Comparison of ENCODE assay signal across 20 mouse cellular contexts in genomic region chr7:34555196-34555595, GRCm38 (mm10).
DNase-seq lines count a peak whose midpoint lies in the region; ATAC-seq lines count a peak whose summit lies in the region.
"Had no signal": no experiment of that assay in that cellular context is flagged by ENCODE, and none has a peak within 500 bp of the region (broad histone marks: within the 10 kb centered on the region; RNA-seq: fewer than 3 reads in every experiment).

No protein-coding gene starts in this region.

- H3K9me3 ChIP-seq in lung, embryonic 16.5 days (ENCODE audit: control insufficient read depth, low read length) = no peaks in the 10 kb centered on the region; the same call in 1 of the 2 replicates
- H3K9me3 ChIP-seq: heart, embryonic 10.5 days had no signal

- WGBS in lung, embryonic 16.5 days = 50% methylated on average over 6 of the region's 6 CpGs

- DNase-seq in cerebellum, postnatal 25 days = peak; percentile 13 to 42
- no peak for DNase-seq in cerebellum, postnatal 4 days (ENCODE audit: low spot score in 2 of 2)
- DNase-seq in heart, postnatal 36 days = peak; percentile 5 to 8
- no peak for DNase-seq in heart, postnatal 25 days (ENCODE audit: low spot score)
- no peak for DNase-seq in lung, postnatal 10 days
- no peak for DNase-seq in yolk sac, embryonic 10.5 days (ENCODE audit: low spot score)
- DNase-seq: cerebellum, adult 11 months; liver, postnatal 0 days; lung, postnatal 36 days; thymus, adult 18-20 months; thymus, postnatal 36 days had no signal

- H3K27me3 ChIP-seq in lung, embryonic 16.5 days (ENCODE audit: control insufficient read depth, insufficient read depth, low read depth, low read length) = no peaks in the 10 kb centered on the region
- H3K27me3 ChIP-seq: forebrain, embryonic 12.5 days; hindbrain, embryonic 12.5 days; limb, embryonic 12.5 days; megakaryocyte, embryonic 14.5 days; midbrain, embryonic 13.5 days had no signal

- intact Hi-C loops in heart, postnatal 36 days (cut with DNase I) = no loop called here
- intact Hi-C loops in heart, postnatal 25 days (cut with DNase I) = no loop called here

- no peak overlapping the region for H3K9ac ChIP-seq in lung, embryonic 16.5 days (ENCODE audit: low read length)
- H3K9ac ChIP-seq: forebrain, embryonic 12.5 days; hindbrain, embryonic 12.5 days; limb, embryonic 12.5 days; liver, postnatal 0 days; midbrain, embryonic 13.5 days had no signal

- H3K4me1 ChIP-seq in lung, embryonic 16.5 days (replicated peaks; ENCODE audit: control insufficient read depth, insufficient read depth, low read length) = no peaks in the 10 kb centered on the region; the same call in 1 of the 2 replicates
- H3K4me1 ChIP-seq: forebrain, embryonic 12.5 days; hindbrain, embryonic 12.5 days; limb, embryonic 12.5 days; megakaryocyte, embryonic 14.5 days; midbrain, embryonic 13.5 days had no signal

- no peak overlapping the region for H3K4me2 ChIP-seq in lung, embryonic 16.5 days (ENCODE audit: low read depth, low read length)
- H3K4me2 ChIP-seq: forebrain, embryonic 12.5 days; hindbrain, embryonic 12.5 days; limb, embryonic 12.5 days; liver, embryonic 11.5 days; midbrain, embryonic 13.5 days had no signal

- H3K36me3 ChIP-seq in lung, embryonic 16.5 days (ENCODE audit: control insufficient read depth, insufficient read depth, low read length) = no peaks in the 10 kb centered on the region
- H3K36me3 ChIP-seq: forebrain, embryonic 12.5 days; heart, embryonic 10.5 days; hindbrain, embryonic 12.5 days; limb, embryonic 12.5 days; midbrain, embryonic 13.5 days had no signal

- H3K4me3 ChIP-seq in lung, embryonic 16.5 days (ENCODE audit: low read length) = no peak overlapping the region
- H3K4me3 ChIP-seq: forebrain, embryonic 12.5 days; heart, embryonic 10.5 days; hindbrain, embryonic 12.5 days; layer of hippocampus, adult 2 months; limb, embryonic 12.5 days; megakaryocyte, embryonic 14.5 days; midbrain, embryonic 13.5 days had no signal

- H3K27ac ChIP-seq in lung, embryonic 16.5 days (ENCODE audit: low read length) = no peak overlapping the region
- H3K27ac ChIP-seq: forebrain, embryonic 12.5 days; heart, embryonic 10.5 days; hindbrain, embryonic 12.5 days; layer of hippocampus, adult 2 months; limb, embryonic 12.5 days; midbrain, embryonic 13.5 days had no signal

- ATAC-seq in lung, embryonic 16.5 days (ENCODE audit: low read depth) = peak; percentile 28; the same call in 1 of the 2 replicates
- ATAC-seq: liver, postnatal 0 days; midbrain, embryonic 13.5 days had no signal

Comparison
In these comparisons a context has a peak if more than half of its experiments do, and no peak if none do; other contexts are left out.
1. DNase-seq: peak in cerebellum, postnatal 25 days (2 of 2) and heart, postnatal 36 days (2 of 2); none in cerebellum, postnatal 4 days (0 of 2), heart, postnatal 25 days (single experiment), lung, postnatal 10 days (single experiment) and yolk sac, embryonic 10.5 days (single experiment).